Mouse (Mus musculus) intestine, embryonic 16.5 days (tissue): ENCODE data around the gene Enc1. TPM values are rescaled to one million over a fixed set of nuclear protein-coding genes. Genes with fewer than 3 reads are reported as not detected.

Experiments
- ATAC-seq: fragments of 200-750 bp; cut with Nextera tagmentation; 2 replicates; pipeline ENCODE4 v1.8.0; 2017; ENCODE audit warnings: moderate TSS enrichment, moderate library complexity
- H3K27ac ChIP-seq: fragments of 300-500 bp; sonication (generic); 2 replicates; pipeline ENCODE4 v1.5.1; 2014; ENCODE audit warnings: mild to moderate bottlenecking, low read length
- H3K27me3 ChIP-seq: fragments of 300-500 bp; sonication (generic); replicated peaks from 2 replicates; pipeline ENCODE4 v1.6.1; 2014; ENCODE audit warnings: low read length, control low read depth, mixed read lengths; ENCODE audit not compliant: control insufficient read depth, insufficient read depth
- H3K36me3 ChIP-seq: fragments of 300-500 bp; sonication (generic); 2 replicates; pipeline ENCODE4 v1.6.1; 2014; ENCODE audit warnings: low read length, control low read depth; ENCODE audit not compliant: control insufficient read depth, insufficient read depth
- H3K4me1 ChIP-seq: fragments of 300-500 bp; sonication (generic); 2 replicates; pipeline ENCODE4 v1.6.1; 2014; ENCODE audit warnings: low read length, control low read depth, mixed read lengths; ENCODE audit not compliant: control insufficient read depth, insufficient read depth
- H3K4me2 ChIP-seq: fragments of 300-500 bp; sonication (generic); 2 replicates; pipeline ENCODE4 v1.6.1; 2014; ENCODE audit warnings: low read depth, low read length, control low read depth
- H3K4me3 ChIP-seq: fragments of 300-500 bp; sonication (generic); 2 replicates; pipeline ENCODE4 v1.5.1; 2014; ENCODE audit warnings: mild to moderate bottlenecking, low read length
- H3K9ac ChIP-seq: fragments of 300-500 bp; sonication (generic); 2 replicates; pipeline ENCODE4 v1.6.1; 2014; ENCODE audit warnings: low read depth, low read length
- H3K9me3 ChIP-seq: fragments of 300-500 bp; sonication (generic); 2 replicates; pipeline ENCODE4 v1.6.1; 2016; ENCODE audit warnings: low read length, control low read depth; ENCODE audit not compliant: control insufficient read depth
- WGBS: fragments of 180-500 bp; shearing (Covaris S2); extraction: QIAGEN DNeasy Blood & Tissue Kit; methylation state at CpG from one replicate; pipeline ENCODE4 v1.1.7; 2014; 5-methylcytosine and 5-hydroxymethylcytosine counted together
- polyA plus RNA-seq: library from polyadenylated mRNA; unstranded; fragments of >200 nt; fragmentation: Nextera tagmentation; extraction: Ambion mirVana; gene quantifications from 2 replicates; pipeline ENCODE4 v1.2.1, GENCODE M21; 2015

The Enc1 gene
- polyA plus RNA-seq, 1 experiment from 2014 or later = 6.1 TPM

DNA sequence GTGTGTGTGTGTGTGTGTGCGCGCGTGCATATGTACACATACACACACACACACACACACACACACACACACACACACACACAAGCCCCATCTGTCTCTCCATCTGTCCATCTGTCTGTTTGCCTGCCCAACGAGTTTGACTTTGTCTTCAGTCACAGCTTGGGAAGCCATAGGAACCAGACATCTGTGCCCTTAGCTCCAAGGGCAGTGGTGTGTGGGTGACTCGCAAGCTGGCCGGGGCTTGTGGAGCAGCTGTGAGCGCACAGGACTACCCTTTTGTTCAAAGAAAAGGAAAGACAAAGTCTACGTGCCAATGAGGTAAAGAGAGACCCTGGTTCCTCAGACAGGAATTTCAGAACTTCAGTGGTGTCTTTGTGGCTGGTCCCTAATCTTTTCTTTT, 51.1 kb downstream of the Enc1 start:
- Histone ChIP-seq H3K4me2 (no peak overlapping the region), H3K27ac (no peak overlapping the region), H3K9ac (no peak overlapping the region), H3K27me3 (no peaks in the 10 kb centered on the region), H3K4me3 (no peak overlapping the region), H3K9me3 (no peaks in the 10 kb centered on the region), H3K4me1 (peaks cover 14% of the 10 kb centered on the region), H3K36me3 (no peaks in the 10 kb centered on the region)
- 58% methylated on average over 8 of the region's 8 CpGs for WGBS
- no peak for ATAC-seq

GRCm38 (mm10) chr13:97292451-97293245, 51.7 kb downstream of the Enc1 start:
- H3K27me3 ChIP-seq = no peaks in the 10 kb centered on the region
- no peak overlapping the region for H3K9ac ChIP-seq
- H3K4me3 ChIP-seq = no peak overlapping the region
- no peaks in the 10 kb centered on the region for H3K36me3 ChIP-seq
- no peak overlapping the region for H3K4me2 ChIP-seq
- peaks cover 14% of the 10 kb centered on the region for H3K4me1 ChIP-seq
- 34% methylated on average over 12 of the region's 12 CpGs for WGBS
- no peak overlapping the region for H3K27ac ChIP-seq
- no peak for ATAC-seq
- no peaks in the 10 kb centered on the region for H3K9me3 ChIP-seq

DNA sequence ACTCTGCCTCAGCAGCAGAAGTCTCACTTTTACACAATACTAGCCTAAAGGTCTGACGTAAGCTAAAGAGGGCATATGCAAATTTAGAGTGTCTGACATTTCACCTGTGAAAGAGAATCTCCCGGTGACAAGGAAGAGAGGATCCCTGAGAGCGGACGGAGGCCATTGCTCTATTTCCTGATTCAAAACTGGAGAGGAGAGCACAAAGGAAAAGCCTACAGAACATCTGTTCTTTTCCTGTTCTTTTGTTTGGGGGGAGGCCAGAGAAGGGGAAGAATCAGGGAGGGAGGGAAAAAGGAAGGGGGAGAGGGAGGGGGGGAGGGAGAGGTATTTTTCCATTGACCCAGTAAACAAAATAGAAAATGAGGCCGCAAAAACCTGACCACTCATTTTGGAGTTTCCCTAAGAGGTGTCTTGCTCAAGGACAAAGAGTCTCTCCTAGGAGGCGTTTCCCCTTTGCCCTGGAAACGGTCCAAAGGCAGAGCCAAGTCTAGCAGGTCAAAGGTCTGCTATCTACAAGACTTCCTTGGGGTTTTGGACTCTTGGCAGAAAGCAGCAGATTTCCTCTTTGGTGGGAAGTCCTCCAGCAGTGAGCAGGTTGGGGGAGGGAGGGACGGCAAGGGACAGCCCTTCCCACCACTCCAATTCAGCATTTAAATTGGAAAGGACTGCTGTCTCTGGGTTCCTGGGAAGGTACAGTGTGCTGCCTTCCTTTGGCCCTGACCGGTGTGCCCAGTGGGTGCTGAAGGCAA, 54.4 kb downstream of the Enc1 start:
- Histone ChIP-seq H3K4me2 (0 out of 2 replicates have a peak overlapping the region, but pooled peaks have one; percentile 16), H3K36me3 (no peaks in the 10 kb centered on the region), H3K4me1 (peaks cover 14% of the 10 kb centered on the region), H3K27ac (peak overlapping the region; percentile 76), H3K9ac (no peak overlapping the region), H3K4me3 (no peak overlapping the region), H3K27me3 (no peaks in the 10 kb centered on the region), H3K9me3 (no peaks in the 10 kb centered on the region)
- peak; percentile 47 for ATAC-seq
- 52% methylated on average over 9 of the region's 9 CpGs for WGBS

- Histone ChIP-seq H3K4me2 (0 out of 2 replicates have a peak overlapping the region, but pooled peaks have one; percentile 16), H3K27ac (peak overlapping the region; percentile 76), H3K36me3 (no peaks in the 10 kb centered on the region), H3K4me3 (no peak overlapping the region), H3K9ac (no peak overlapping the region), H3K9me3 (no peaks in the 10 kb centered on the region), H3K27me3 (no peaks in the 10 kb centered on the region), H3K4me1 (peaks cover 17% of the 10 kb centered on the region)
- 70% methylated on average over 11 of the region's 11 CpGs for WGBS
- peak; percentile 34; the same call in 1 of the 2 replicates for ATAC-seq
These were observed 54.9 kb downstream of the Enc1 start for GRCm38 (mm10) chr13:97295853-97296219.

DNA sequence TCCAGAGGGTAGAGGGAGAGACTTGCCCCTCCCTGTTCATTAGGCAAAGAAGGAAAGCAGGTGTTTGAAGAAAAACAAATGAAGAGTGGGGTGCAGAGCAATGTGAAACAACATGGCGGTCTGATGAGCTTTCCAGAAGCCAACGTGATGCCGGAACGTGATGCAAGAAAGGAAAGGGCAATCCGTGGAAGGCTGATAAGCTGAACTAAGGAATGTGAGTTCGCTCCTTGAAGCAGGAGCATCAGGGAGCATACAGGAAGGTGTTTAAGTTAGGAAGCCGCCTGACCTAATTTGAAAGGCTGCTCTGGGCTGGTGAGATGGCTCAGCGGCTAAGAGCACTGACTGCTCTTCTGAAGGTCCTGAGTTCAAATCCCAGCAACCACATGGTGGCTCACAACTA, 55.4 kb downstream of the Enc1 start:
- Histone ChIP-seq H3K27ac (no peak overlapping the region), H3K9me3 (no peaks in the 10 kb centered on the region), H3K9ac (no peak overlapping the region), H3K4me3 (no peak overlapping the region), H3K27me3 (no peaks in the 10 kb centered on the region), H3K4me2 (no peak overlapping the region), H3K36me3 (no peaks in the 10 kb centered on the region), H3K4me1 (peaks cover 13% of the 10 kb centered on the region)
- ATAC-seq = no peak
- 76% methylated on average over 8 of the region's 8 CpGs for WGBS

GRCm38 (mm10) chr13:97296757-97297156, 55.9 kb downstream of the Enc1 start:
- no peaks in the 10 kb centered on the region for H3K9me3 ChIP-seq
- peaks cover 9% of the 10 kb centered on the region for H3K4me1 ChIP-seq
- WGBS = 84% methylated on average over 5 of the region's 5 CpGs
- no peak overlapping the region for H3K4me3 ChIP-seq
- H3K36me3 ChIP-seq = no peaks in the 10 kb centered on the region
- H3K27me3 ChIP-seq = no peaks in the 10 kb centered on the region
- H3K27ac ChIP-seq = no peak overlapping the region
- no peak for ATAC-seq
- H3K9ac ChIP-seq = no peak overlapping the region
- no peak overlapping the region for H3K4me2 ChIP-seq

- 78% methylated on average over 14 of the region's 14 CpGs for WGBS
- no peaks in the 10 kb centered on the region for H3K27me3 ChIP-seq
- no peaks in the 10 kb centered on the region for H3K9me3 ChIP-seq
- H3K27ac ChIP-seq = no peak overlapping the region
- no peak overlapping the region for H3K4me2 ChIP-seq
- H3K4me3 ChIP-seq = no peak overlapping the region
- ATAC-seq = no peak
- no peak overlapping the region for H3K9ac ChIP-seq
- H3K4me1 ChIP-seq = peaks cover 9% of the 10 kb centered on the region
- H3K36me3 ChIP-seq = no peaks in the 10 kb centered on the region
These were observed 56.6 kb downstream of the Enc1 start for GRCm38 (mm10) chr13:97297418-97298050.

DNA sequence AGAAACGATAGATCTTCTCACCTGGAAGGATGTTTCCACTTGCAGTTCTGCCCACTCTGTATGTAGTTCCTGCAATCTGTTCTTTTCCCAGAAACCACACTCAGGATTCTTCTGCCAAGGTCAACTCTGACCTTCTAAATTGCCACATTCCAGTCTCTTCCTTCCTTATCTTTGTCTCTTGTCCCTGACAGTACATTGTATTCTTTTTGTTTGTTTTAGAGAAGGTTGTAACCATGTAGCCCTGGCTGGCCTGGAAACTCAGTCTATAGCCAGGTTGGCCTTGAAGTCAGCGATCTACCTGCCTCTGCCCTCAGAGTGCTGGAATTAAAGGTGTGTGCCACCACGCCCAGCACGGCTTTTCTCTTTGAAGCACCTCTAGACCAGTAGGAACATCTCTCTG, 58.0 kb downstream of the Enc1 start:
- ATAC-seq = no peak
- Histone ChIP-seq H3K4me3 (no peak overlapping the region), H3K9ac (no peak overlapping the region), H3K9me3 (no peaks in the 10 kb centered on the region), H3K4me2 (no peak overlapping the region), H3K4me1 (peaks cover 9% of the 10 kb centered on the region), H3K36me3 (no peaks in the 10 kb centered on the region), H3K27ac (no peak overlapping the region), H3K27me3 (no peaks in the 10 kb centered on the region)
- 69% methylated on average over 4 of the region's 4 CpGs for WGBS
